Mouse (Mus musculus) right cerebral cortex, postnatal 14 days (tissue): ENCODE data around the gene Mcoln2.
A peak's percentile ranks its signal among the peaks of the same experiment; 100 is the strongest.

Source experiments
- DNase-seq: peaks from one replicate; pipeline ENCODE4 v3.0.0; 2022

Mcoln2 gene

GRCm38 (mm10) chr3:146146131-146146530 lies 3.5 kb upstream of the Mcoln2 start:
- DNase-seq, result no peak

GRCm38 (mm10) chr3:146150058-146150400 lies 396 bp downstream of the Mcoln2 start:
- no peak for DNase-seq

GRCm38 (mm10) chr3:146150560-146150959 lies 927 bp downstream of the Mcoln2 start:
- no peak for DNase-seq

GRCm38 (mm10) chr3:146151328-146151727 lies 1.7 kb downstream of the Mcoln2 start:
- DNase-seq, result no peak

- no peak for DNase-seq
Observed at GRCm38 (mm10) chr3:146151755-146152154, 2.1 kb downstream of the Mcoln2 start.

GRCm38 (mm10) chr3:146152348-146152747 lies 2.7 kb downstream of the Mcoln2 start:
- DNase-seq, result no peak

GRCm38 (mm10) chr3:146152913-146153312 lies 3.3 kb downstream of the Mcoln2 start:
- no peak for DNase-seq

GRCm38 (mm10) chr3:146153862-146154611 lies 4.4 kb downstream of the Mcoln2 start:
- DNase-seq, result no peak

GRCm38 (mm10) chr3:146155628-146156576 lies 6.3 kb downstream of the Mcoln2 start:
- DNase-seq, result no peak

GRCm38 (mm10) chr3:146156811-146157210 lies 7.2 kb downstream of the Mcoln2 start:
- DNase-seq, result no peak

GRCm38 (mm10) chr3:146158039-146158438 lies 8.4 kb downstream of the Mcoln2 start:
- no peak for DNase-seq

- no peak for DNase-seq
Observed at GRCm38 (mm10) chr3:146159360-146159759, 9.7 kb downstream of the Mcoln2 start.

- DNase-seq, result no peak
Observed at GRCm38 (mm10) chr3:146162197-146162596, 12.6 kb downstream of the Mcoln2 start.

GRCm38 (mm10) chr3:146169356-146169755 lies 19.7 kb downstream of the Mcoln2 start:
- DNase-seq, result no peak

- DNase-seq, result no peak
Observed at GRCm38 (mm10) chr3:146173030-146173429, 23.4 kb downstream of the Mcoln2 start.

GRCm38 (mm10) chr3:146174215-146174614 lies 24.6 kb downstream of the Mcoln2 start:
- no peak for DNase-seq

- DNase-seq, result no peak
Observed at GRCm38 (mm10) chr3:146177295-146177694, 27.7 kb downstream of the Mcoln2 start.

GRCm38 (mm10) chr3:146177748-146178582 lies 28.3 kb downstream of the Mcoln2 start:
- DNase-seq, result peak; percentile 91

- no peak for DNase-seq
Observed at GRCm38 (mm10) chr3:146180341-146180740, 30.7 kb downstream of the Mcoln2 start.

GRCm38 (mm10) chr3:146180986-146181385 lies 31.4 kb downstream of the Mcoln2 start:
- peak; percentile 64 for DNase-seq

GRCm38 (mm10) chr3:146184992-146185657 lies 35.5 kb downstream of the Mcoln2 start:
- peak; percentile 40 for DNase-seq

GRCm38 (mm10) chr3:146186033-146186432 lies 36.4 kb downstream of the Mcoln2 start:
- no peak for DNase-seq
